Mouse (Mus musculus) bone marrow macrophage, adult 2 months (primary cell): ENCODE results near the gene Tmem98.

Source experiments
- CTCF ChIP-seq: IDR thresholded peaks from 2 replicates; pipeline ENCODE4 v1.5.1; 2012; ENCODE audit warnings: low read depth, mild to moderate bottlenecking, low read length, moderate library complexity
- POLR2A ChIP-seq: IDR thresholded peaks from 2 replicates; pipeline ENCODE4 v1.6.1; 2012; ENCODE audit warnings: mild to moderate bottlenecking, low read depth, low read length, borderline replicate concordance

DNA sequence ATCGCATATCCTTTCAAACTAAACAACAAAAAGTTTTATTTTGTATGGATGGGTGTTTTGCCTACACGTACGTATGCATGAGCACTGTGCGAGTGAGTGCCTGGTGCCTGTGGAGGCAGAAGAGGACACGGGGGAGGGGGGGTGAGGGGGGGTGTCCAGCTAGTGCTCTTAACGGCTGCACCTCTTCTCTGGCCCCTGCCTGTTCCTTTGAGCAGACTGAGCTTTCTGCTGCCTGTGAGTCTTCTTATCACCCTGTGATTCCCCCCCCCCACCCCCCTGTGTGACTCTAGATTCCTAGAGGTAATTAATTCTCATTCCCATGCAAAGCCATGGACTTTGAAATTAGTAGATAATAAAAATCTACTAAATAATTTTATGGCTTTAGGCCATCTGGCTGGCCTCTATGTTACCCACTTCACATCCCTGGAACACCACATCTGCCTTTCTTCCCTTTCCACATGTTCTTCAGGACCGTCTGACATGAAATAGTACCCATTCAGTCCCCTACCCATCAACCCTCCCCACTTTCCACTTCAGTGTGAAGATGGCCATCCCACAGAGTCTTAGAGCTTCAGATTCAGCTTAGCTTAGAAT, 20.2 kb upstream of the Tmem98 start:
- no peak for TF ChIP-seq POLR2A
- TF ChIP-seq CTCF, result no peak
